Mouse (Mus musculus): ENCODE data around the gene AU022252.

Gene AU022252

DNA sequence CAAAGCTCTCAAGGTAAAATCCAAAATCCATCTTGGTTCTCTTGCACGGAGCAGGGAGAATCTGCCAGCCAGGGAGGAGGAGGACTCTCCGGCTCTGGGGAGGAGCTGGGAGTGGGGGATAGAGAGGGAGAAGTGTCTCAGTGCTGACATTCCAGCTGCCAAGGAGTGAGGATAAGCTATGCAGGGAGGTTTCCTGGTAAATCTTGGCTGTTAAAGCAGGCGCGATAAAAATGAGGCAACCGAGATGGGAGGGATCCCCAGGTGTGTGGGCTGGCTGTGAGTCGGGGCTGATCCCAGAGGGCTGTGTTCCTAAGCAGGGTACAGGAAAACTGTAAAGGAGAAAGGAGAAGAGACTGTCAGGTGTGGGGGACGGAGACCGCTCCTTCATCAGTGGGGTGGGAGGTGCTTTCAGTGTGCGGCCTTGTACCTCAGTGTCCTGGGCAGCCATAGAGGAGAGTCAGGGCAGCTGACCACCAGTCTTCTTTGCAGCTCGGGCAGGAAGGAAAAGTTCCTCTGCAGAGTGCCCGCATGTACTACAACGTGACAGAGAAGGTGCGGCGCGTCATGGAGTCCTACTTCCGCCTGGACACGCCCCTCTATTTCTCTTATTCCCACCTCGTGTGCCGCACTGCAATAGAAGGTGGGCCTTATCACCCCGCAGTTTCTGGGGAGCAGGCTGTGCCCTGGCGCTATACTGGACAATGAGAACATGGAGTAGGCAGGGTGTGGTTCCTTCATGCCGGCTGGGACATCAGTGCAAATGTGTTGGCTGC is 12.1 kb upstream of the AU022252 start:
- no peak for DNase-seq

DNA sequence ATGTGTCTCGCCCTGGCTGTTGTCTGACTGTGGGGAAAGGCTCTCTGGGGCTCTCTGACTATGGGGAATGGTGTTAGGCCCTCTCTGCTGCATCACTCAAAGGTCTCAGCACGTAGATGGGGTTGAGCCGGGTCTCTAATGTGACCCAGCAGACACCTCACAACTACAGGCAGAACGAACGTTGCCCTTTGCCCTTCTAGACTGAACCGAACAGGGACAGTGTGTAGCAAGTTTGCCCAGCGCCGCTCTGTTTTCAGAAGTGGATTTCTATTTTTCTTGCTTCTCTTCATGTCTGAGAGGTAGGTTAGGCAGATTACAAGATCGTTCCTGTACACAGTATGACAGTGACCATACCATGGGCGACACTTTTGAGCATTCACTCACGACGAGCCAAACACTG is 10.1 kb upstream of the AU022252 start:
- DNase-seq, result no peak

DNA sequence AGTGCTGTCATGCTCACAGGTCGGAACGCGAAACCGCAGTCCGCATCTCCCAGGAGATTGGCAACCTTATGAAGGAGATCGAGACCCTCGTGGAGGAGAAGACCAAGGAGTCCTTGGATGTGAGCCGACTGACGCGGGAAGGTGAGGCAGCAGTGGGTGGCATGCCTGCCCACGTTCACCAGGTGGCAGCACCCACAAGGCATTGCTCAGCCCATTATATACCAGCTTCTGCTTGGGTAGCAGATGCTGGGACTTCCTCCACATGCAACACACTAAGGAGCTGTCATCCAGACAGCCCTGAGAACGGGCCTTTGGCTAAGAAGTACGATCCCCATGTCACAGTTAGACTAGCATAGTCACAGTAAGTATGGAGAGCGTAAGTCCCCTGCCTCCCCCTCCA is 9.2 kb upstream of the AU022252 start:
- DNase-seq, result peak; percentile 68 to 71

GRCm38 (mm10) chr4:119239181-119239682 is 6.7 kb upstream of the AU022252 start:
- peak; percentile 45 to 57 for DNase-seq

DNA sequence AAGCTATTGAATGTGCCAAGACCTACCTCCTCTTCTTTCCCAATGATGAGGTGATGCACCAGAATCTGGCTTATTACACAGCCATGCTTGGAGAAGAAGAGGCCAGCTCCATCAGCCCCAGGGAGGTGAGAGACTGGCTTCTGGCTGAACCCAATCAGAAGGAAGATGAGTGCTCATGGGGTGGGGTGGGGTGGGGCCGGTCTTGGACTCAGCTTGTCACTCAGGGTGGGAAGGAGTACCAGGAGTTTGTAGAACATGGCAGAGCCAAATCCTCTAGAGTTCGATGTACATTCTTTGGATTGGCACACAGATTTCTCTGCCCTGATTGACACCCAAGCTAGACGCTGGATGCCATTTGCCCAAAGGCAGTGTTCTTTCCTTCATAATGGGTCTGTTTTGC is 6.1 kb upstream of the AU022252 start:
- no peak for DNase-seq

DNA sequence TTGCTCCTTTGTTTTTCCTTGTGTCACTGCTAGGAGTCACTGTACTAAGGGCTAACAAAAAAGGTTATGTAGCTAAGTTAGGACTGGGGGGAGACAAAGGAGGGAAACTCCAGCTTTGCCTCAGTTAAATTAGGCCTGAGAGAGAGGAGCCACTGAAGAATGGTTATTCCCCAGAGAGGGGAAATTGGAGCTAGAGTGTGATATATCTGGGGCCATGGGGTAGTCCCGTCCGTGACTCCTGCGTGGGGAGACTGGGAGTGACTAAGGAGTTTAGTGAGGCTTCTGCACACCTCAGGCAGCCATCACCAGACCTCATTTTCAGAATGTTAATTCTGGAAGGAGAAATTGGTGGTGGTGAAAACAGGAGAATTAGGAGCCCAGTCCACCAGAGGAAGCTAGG is 1.8 kb upstream of the AU022252 start:
- no peak for DNase-seq

- peak; percentile 60 to 72 for DNase-seq
Observed at GRCm38 (mm10) chr4:119233256-119233901, 867 bp upstream of the AU022252 start.

DNA sequence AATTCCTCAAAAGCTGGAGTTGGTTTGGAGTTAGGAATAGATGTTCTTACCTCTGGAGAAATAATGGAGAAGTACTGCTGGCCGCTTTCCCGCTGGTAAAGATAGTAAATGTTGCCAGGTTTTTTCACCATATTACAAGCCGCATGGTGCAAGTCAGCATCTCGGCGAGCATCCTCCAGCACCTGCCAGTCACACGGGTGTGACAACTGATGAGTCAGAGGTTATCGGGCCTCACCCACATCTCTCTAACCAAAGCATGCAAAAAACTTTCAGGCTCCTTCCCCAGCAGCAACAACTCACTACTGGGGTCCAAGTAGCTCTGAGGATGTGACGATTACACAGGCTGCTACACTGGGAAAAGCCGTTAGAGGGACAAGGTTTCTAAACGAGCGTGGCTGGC is 5.8 kb downstream of the AU022252 start:
- DNase-seq, result no peak

DNA sequence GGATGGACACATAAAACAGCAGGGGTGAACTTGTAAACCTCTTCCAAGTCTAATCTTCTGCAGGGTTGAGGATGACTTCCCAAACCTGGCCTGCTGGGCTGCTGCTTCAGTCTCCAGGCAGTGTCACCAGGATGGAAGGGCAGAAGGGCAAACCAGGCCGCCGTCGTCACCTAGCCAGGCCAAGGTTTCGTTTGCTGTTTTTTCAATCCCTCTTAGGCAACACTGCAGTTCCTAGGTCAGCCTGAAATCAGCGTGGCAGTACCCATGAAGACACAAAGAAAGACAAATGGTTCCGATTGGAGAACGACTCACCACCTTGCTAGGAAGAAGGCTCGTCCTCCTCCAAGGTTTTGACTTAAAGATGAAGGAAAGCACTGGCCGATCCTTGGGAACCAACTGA is 6.8 kb downstream of the AU022252 start:
- no peak for DNase-seq

DNA sequence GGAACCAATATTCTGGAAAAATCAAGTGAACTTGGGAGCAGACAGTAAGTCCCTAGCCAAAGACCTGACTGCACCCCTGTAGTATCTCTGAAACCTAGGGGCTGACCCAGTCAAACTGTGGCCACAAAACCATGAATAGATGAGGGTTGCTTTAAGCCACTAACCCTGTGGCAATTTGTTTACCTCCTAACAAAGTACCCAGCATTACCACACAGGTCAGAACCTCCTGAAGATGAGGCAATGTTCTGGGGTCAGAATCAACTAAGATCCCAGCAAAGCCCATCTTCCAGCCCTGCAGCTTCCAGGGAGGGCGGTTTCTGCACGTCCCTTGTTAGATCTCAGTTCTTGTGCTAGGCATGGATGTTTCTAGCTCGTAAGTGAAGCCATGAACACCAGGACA is 8.0 kb downstream of the AU022252 start:
- no peak for DNase-seq

- peak; percentile 57 to 69 for DNase-seq
Observed at GRCm38 (mm10) chr4:119223696-119224095, 8.8 kb downstream of the AU022252 start.

- peak; percentile 36 to 46 for DNase-seq
Observed at GRCm38 (mm10) chr4:119218169-119218568, 14.3 kb downstream of the AU022252 start, which contains the start of gene Tmem269. Tmem269 (minus strand) TSS chr4:119218217.

DNA sequence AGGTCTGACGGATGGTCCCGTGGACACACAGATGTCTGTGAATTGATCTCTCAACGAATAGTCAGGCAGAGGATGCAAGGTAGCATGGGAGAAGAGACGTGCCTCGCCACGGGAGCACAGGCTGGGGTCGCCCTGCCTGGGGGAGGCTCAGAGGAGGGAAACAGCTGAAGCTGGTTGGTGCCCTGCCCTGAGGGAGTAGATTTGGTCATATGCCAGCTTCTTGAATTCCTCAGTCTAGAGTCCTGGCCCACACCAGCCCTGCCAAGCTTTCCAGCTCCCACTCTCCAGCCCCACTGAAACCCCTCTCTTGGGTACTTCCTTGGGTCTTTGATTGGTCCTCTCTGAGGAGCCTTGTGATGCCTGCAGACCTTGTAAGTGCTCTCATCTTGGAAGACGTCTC is 15.8 kb downstream of the AU022252 start:
- peak; percentile 17 for DNase-seq

DNA sequence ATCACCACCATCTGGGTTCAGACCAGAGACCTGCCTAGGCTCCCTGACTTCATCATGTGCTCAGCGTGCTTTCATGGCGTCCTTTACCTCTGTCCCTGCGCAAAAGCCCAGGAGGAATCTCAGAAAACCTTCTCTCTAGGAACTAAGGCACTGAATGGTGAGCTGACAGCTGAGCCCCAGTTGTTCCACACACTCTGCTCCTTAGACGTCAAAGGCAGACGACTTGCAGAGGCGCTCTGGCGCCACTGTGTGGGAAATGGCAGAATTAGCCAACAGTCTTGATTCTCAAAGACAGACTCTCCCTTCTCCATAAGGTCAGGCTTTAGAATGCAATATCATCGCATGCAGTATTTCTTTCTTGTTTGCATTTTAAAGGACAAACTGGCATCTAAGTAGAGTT is 27.8 kb downstream of the AU022252 start:
- DNase-seq, result peak; percentile 82 to 85

DNA sequence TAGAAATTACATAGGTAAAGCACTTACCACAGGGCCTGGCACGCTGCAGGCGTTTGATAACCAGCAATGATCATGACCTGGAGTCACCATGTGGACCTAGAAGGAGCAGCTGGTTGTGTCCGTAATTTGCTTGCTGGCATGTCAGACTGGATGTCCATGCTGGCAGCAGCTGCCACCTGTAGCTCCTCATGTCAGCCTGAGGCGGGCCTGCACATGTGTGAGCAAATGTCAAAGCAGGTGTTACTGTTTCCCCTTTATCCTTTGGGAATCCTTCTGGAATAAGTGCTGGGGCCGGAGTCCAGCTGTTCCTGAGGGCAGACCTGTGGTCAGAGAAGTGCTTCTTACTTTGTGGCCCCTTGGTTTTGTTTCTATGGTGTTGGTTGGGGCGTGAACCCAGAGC is 34.4 kb downstream of the AU022252 start:
- no peak for DNase-seq

DNA sequence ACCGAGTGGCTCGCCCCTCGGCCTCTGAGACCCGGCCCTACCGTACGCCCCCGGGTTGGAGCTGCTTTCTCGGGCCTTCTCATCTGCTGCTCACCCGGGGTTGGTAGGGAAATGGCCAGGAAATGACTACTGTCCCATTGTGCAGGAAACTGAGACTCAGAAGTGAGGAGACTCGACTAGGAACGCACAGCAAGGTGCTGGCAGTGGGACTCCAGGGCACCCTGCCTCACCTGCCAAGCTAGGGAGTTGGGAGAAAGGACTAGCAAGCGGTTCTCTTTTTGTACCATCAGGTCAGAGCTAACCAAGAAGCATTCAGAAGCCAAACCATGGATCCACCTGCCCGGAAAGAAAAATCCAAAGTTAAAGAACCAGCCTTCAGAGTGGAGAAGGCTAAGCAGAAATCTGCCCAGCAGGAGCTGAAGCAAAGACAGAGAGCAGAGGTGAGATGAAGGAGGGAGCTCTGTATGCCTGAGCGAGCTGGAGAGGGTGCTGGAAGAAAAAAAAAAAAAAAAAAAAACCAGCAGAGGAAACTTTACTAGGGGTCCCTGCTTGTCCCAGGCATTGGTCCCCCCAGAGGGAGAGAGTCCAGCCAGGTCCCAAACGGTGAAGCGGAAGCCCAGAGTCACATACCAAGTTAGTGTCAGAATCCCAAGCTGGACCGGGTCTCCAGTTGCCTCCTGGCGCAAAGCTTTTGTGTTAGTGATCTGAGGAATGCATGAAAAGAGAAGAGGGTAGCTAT is 36.8 kb downstream of the AU022252 start:
- peak in 1 of 2 experiments; percentile 12 for DNase-seq

DNA sequence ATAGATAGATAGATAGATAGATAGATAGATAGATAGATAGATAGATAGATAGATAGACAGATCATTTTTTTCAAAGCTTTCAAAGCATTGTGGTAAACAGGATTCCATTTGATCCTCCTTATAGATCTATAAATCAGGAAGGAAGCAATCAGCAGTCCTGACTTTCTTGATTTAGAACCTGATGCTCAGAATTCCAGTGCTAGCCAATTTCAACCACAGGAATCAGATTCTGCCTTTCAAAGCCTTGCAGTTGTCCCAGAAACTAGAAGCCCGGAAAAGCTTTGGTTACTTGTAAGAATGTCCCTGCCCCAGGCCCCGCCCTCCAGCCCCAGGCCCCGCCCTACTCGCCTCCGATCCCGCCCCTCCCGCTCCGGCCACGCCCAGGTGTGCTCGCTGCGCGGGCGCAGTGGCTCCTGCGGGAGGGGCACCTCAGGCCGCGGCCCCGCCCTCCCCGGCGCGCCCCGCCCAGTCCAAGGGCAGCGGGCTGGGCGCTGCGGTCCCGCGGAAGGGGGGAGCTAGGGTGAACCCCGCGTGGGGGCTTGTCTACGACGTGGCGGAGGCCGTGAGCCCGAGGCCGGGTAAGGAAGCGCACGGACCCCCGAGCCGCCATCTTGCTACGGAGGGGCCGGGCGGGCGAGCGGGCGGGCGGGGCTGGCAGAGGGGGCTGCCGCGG is 37.5 kb downstream of the AU022252 start, which contains the start of gene Svbp:
Gene Svbp, plus strand, starts transcription at position 398 of the 673 bp plus-strand sequence.
- DNase-seq, result peak; percentile 97 to 98

- DNase-seq, result no peak
Observed at GRCm38 (mm10) chr4:119192757-119193156, 39.8 kb downstream of the AU022252 start.

GRCm38 (mm10) chr4:119191273-119191672 is 41.2 kb downstream of the AU022252 start:
- no peak for DNase-seq

DNA sequence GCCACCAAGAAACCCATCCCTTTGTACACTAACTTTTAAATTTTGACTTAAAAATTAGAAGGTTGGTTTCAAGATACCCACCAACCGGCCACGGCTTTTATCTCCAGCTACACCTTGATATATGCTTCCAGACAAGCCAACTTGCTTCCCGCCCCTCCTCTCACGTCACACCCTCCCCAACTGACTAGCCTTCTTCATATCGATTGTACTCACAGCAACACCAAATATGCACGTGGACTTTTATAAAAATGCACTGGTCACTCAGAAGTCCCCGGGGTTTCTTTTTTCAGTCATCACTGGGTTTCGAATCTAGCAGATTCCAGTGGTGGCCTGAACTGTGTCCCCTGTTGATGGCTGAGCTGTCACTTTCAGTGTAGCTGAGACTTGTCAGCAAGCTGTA is 41.9 kb downstream of the AU022252 start:
- no peak for DNase-seq

DNA sequence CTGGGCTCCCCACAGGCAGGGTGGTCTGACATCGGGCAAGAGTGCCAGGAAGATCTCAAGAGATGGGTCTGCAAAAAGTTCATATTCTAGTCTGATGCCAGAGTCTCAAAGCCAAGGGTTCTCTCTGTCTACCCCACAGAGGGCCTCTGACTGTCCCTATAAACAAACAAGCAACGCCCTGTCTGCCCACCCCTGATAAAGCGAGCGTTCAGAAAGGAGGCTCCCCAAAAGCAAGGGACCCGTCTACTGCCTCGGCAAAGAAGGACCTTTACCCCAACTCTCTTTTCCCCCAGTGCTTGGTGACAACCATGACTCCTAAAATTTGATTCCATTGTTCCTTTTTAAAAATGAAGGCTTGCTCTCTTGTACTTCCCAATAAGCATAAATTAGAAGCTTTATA is 42.6 kb downstream of the AU022252 start, which contains the start of gene Ermap:
Gene Ermap, minus strand, starts transcription at position 148 of the 400 bp plus-strand sequence.
- DNase-seq, result no peak

- DNase-seq, result no peak
Observed at GRCm38 (mm10) chr4:119189392-119189791, 43.1 kb downstream of the AU022252 start.
